12 mouse cellular contexts compared by ENCODE assay signal in genomic region chr8:4192305-4192704, GRCm38 (mm10). TPM values are rescaled to one million over a fixed set of nuclear protein-coding genes. Genes with fewer than 3 reads are reported as not detected.
DNase-seq lines count a peak whose midpoint lies in the region; ATAC-seq lines count a peak whose summit lies in the region.
"Had no signal": no experiment of that assay in that cellular context is flagged by ENCODE, and none has a peak within 500 bp of the region (broad histone marks: within the 10 kb centered on the region; RNA-seq: fewer than 3 reads in every experiment).

No protein-coding gene starts in this region.

- peaks cover 8% of the 10 kb centered on the region; the same call in 1 of the 2 replicates for H3K4me1 ChIP-seq in hindbrain, embryonic 11.5 days (replicated peaks; ENCODE audit: control insufficient read depth, insufficient read depth, low read length)
- peaks cover 14% of the 10 kb centered on the region for H3K4me1 ChIP-seq in midbrain, embryonic 11.5 days (ENCODE audit: control insufficient read depth, insufficient read depth, low read length)

- no peak overlapping the region for H3K4me2 ChIP-seq in hindbrain, embryonic 11.5 days (replicated peaks; ENCODE audit: low read depth, low read length)
- H3K4me2 ChIP-seq in midbrain, embryonic 11.5 days, result no peak overlapping the region

- WGBS in hindbrain, embryonic 11.5 days, result 44% methylated on average over 5 of the region's 5 CpGs
- WGBS in midbrain, embryonic 11.5 days, result 50% methylated on average over 5 of the region's 5 CpGs

- DNase-seq in right cerebral cortex, postnatal 4 days, result peak; percentile 33
- no peak for DNase-seq in right cerebral cortex, adult 2 months (ENCODE audit: low spot score in 2 of 2)
- peak; percentile 32 for DNase-seq in hindbrain, embryonic 11.5 days (ENCODE audit: low spot score)
- peak; percentile 87 for DNase-seq in midbrain, embryonic 11.5 days (ENCODE audit: low spot score, missing footprints)
- no peak for DNase-seq in kidney, postnatal 36 days
- no peak for DNase-seq in adipocyte (ENCODE audit: low spot score)
- DNase-seq in spleen, adult 12 weeks (ENCODE audit: low spot score), result no peak
- DNase-seq: adrenal gland, postnatal 14 days; cerebellum, postnatal 36 days; heart, postnatal 14 days had no signal

- no peaks in the 10 kb centered on the region for H3K27me3 ChIP-seq in hindbrain, embryonic 11.5 days (ENCODE audit: control insufficient read depth, insufficient read depth, low read length)
- H3K27me3 ChIP-seq in midbrain, embryonic 11.5 days (ENCODE audit: control insufficient read depth, insufficient read depth, low read length), result no peaks in the 10 kb centered on the region

- peak; percentile 52 for ATAC-seq in hindbrain, embryonic 11.5 days (ENCODE audit: low FRiP score)
- peak; percentile 40; the same call in 1 of the 2 replicates for ATAC-seq in midbrain, embryonic 11.5 days (ENCODE audit: low FRiP score)

- no peaks in the 10 kb centered on the region for H3K36me3 ChIP-seq in hindbrain, embryonic 11.5 days (ENCODE audit: control insufficient read depth, insufficient read depth, low read length)
- H3K36me3 ChIP-seq in midbrain, embryonic 11.5 days (ENCODE audit: control insufficient read depth, insufficient read depth, low read length), result peaks cover under 1% of the 10 kb centered on the region; the same call in 1 of the 2 replicates

- no peak overlapping the region for H3K4me3 ChIP-seq in hindbrain, embryonic 11.5 days (ENCODE audit: low read depth, low read length)
- H3K4me3 ChIP-seq in midbrain, embryonic 11.5 days (ENCODE audit: low read depth, low read length), result no peak overlapping the region

- no peak overlapping the region for H3K9ac ChIP-seq in hindbrain, embryonic 11.5 days (ENCODE audit: low read depth, low read length)
- peak overlapping the region; percentile 44 for H3K9ac ChIP-seq in midbrain, embryonic 11.5 days (ENCODE audit: low read length)
- H3K9ac ChIP-seq: liver, embryonic 14.5 days had no signal

- peak overlapping the region; percentile 79 for H3K27ac ChIP-seq in hindbrain, embryonic 11.5 days (ENCODE audit: low read depth, low read length)
- peak overlapping the region; percentile 57 for H3K27ac ChIP-seq in midbrain, embryonic 11.5 days (ENCODE audit: low read depth, low read length)
- H3K27ac ChIP-seq: liver, embryonic 14.5 days had no signal

- H3K9me3 ChIP-seq in hindbrain, embryonic 11.5 days (ENCODE audit: control insufficient read depth, low read length), result no peaks in the 10 kb centered on the region
- no peaks in the 10 kb centered on the region for H3K9me3 ChIP-seq in midbrain, embryonic 11.5 days (ENCODE audit: control insufficient read depth, low read length)
- H3K9me3 ChIP-seq: G1E had no signal

RNA-seq across cellular contexts. Expression of gene Prr36, which starts 25.0 kb away (rescaled TPM):
- polyA plus RNA-seq in hindbrain, embryonic 11.5 days (2014; fragmentation: Nextera tagmentation; extraction: Ambion mirVana), result 29.0 and 33.5 TPM in 2 replicates
- 25.9 and 31.9 TPM in 2 replicates for polyA plus RNA-seq in midbrain, embryonic 11.5 days (2014; fragmentation: Nextera tagmentation; extraction: Ambion mirVana)

RNA-seq across cellular contexts. Expression of gene Evi5l, which starts 25.9 kb away (rescaled TPM):
- 28.1 and 33.5 TPM in 2 replicates for polyA plus RNA-seq in hindbrain, embryonic 11.5 days (2014; fragmentation: Nextera tagmentation; extraction: Ambion mirVana)
- polyA plus RNA-seq in midbrain, embryonic 11.5 days (2014; fragmentation: Nextera tagmentation; extraction: Ambion mirVana), result 23.1 and 24.8 TPM in 2 replicates

RNA-seq across cellular contexts. Expression of gene Lrrc8e, which starts 34.3 kb away (rescaled TPM):
- 0.06 TPM in 1 of 2 replicates, not detected in the other for polyA plus RNA-seq in hindbrain, embryonic 11.5 days (2014; fragmentation: Nextera tagmentation; extraction: Ambion mirVana)
- polyA plus RNA-seq in midbrain, embryonic 11.5 days (2014; fragmentation: Nextera tagmentation; extraction: Ambion mirVana), result 0.07 TPM in 1 of 2 replicates, not detected in the other

RNA-seq across cellular contexts. Expression of gene Map2k7, which starts 46.2 kb away (rescaled TPM):
- 20.4 and 22.4 TPM in 2 replicates for polyA plus RNA-seq in hindbrain, embryonic 11.5 days (2014; fragmentation: Nextera tagmentation; extraction: Ambion mirVana)
- 20.8 and 22.7 TPM in 2 replicates for polyA plus RNA-seq in midbrain, embryonic 11.5 days (2014; fragmentation: Nextera tagmentation; extraction: Ambion mirVana)

RNA-seq across cellular contexts. Expression of gene Gm49320, which starts 46.4 kb away (rescaled TPM):
- polyA plus RNA-seq in hindbrain, embryonic 11.5 days (2014; fragmentation: Nextera tagmentation; extraction: Ambion mirVana), result 0.81 and 1.2 TPM in 2 replicates
- polyA plus RNA-seq in midbrain, embryonic 11.5 days (2014; fragmentation: Nextera tagmentation; extraction: Ambion mirVana), result 0.59 and 1.00 TPM in 2 replicates

Comparison
In these comparisons a context has a peak if more than half of its experiments do, and no peak if none do; other contexts are left out.
1. DNase-seq: peak in right cerebral cortex, postnatal 4 days (single experiment), hindbrain, embryonic 11.5 days (single experiment) and midbrain, embryonic 11.5 days (single experiment); none in right cerebral cortex, adult 2 months (0 of 2), kidney, postnatal 36 days (0 of 2), adipocyte (single experiment) and spleen, adult 12 weeks (single experiment).